Mouse (Mus musculus): ENCODE measurements around the gene Kat2b. TPM values are rescaled to one million over a fixed set of nuclear protein-coding genes. Genes with fewer than 3 reads are reported as not detected.

Gene Kat2b
- total RNA-seq, 1 experiment: 25.1 TPM

DNA sequence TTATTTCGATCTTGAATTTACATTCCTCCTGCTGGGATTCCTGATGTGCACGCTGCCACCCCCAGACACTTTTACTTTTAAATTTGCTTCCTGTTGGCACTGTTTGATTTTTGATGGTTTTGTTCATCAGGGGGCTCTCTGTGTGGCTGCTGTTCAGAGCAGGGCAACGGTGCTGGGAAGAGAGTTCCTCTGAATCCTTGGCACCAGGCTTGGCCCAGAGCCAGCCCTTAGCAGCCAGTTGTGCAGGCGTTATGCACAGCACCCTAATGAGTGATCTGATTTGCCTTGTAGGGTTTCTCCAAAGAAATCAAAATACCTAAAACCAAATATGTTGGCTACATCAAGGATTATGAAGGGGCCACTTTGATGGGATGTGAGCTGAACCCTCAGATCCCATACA lies 93.1 kb downstream of the Kat2b start:
- Histone ChIP-seq H3K36me3 (ENCODE audit: control insufficient read depth, insufficient read depth, low read length, poor library complexity, severe bottlenecking) (peaks cover 27% of the 10 kb centered on the region), H3K9me3 (ENCODE audit: control insufficient read depth, insufficient read depth, low read depth, low read length) (no peaks in the 10 kb centered on the region), H3K27ac (ENCODE audit: insufficient read depth, low read depth, low read length, poor library complexity, severe bottlenecking) (no peak overlapping the region), H3K9ac (ENCODE audit: insufficient read depth, low read depth, low read length, poor library complexity, severe bottlenecking) (no peak overlapping the region), H3K4me1 (ENCODE audit: control insufficient read depth in 2 of 2, insufficient read depth in 2 of 2, low read length in 2 of 2, poor library complexity in 1 of 2) (peaks cover 0 to 5% of the 10 kb centered on the region in 2 experiments; a peak in 1 of 4 replicates), H3K4me3 (ENCODE audit: insufficient read depth in 1 of 2, low read depth in 1 of 2, low read length in 2 of 2, poor library complexity in 1 of 2, severe bottlenecking in 1 of 2) (no peak overlapping the region)
- DNase-seq (ENCODE audit: low read depth, low spot score): no peak
- in situ Hi-C loops (cut with MboI; ENCODE audit: low sequenced_read_pairs in 2 of 2, unreplicated experiment in 2 of 2): no loop called here
- TF ChIP-seq ZC3H11A (IDR thresholded peaks at IDR 0.05; ENCODE audit: borderline replicate concordance, low read depth, low read length): no peak
- no peak for TF ChIP-seq HCFC1 (IDR thresholded peaks at IDR 0.05; ENCODE audit: borderline replicate concordance, insufficient read depth, low read length)
- TF ChIP-seq CHD2 (IDR thresholded peaks at IDR 0.05; ENCODE audit: low read depth, low read length): no peak
- no peak for TF ChIP-seq MAFK (IDR thresholded peaks at IDR 0.05; ENCODE audit: insufficient read depth, low read depth, low read length)
- TF ChIP-seq ZNF384 (IDR thresholded peaks at IDR 0.05; ENCODE audit: low read depth, low read length): no peak

- DNase-seq (ENCODE audit: low read depth, low spot score): no peak
- no peak for TF ChIP-seq CHD2 (IDR thresholded peaks at IDR 0.05; ENCODE audit: low read depth, low read length)
- peaks cover 0 to 5% of the 10 kb centered on the region in 2 experiments; a peak in 1 of 4 replicates for H3K4me1 ChIP-seq (ENCODE audit: control insufficient read depth in 2 of 2, insufficient read depth in 2 of 2, low read length in 2 of 2, poor library complexity in 1 of 2)
- no peak overlapping the region for H3K27ac ChIP-seq (ENCODE audit: insufficient read depth, low read depth, low read length, poor library complexity, severe bottlenecking)
- H3K9me3 ChIP-seq (ENCODE audit: control insufficient read depth, insufficient read depth, low read depth, low read length): no peaks in the 10 kb centered on the region
- H3K36me3 ChIP-seq (ENCODE audit: control insufficient read depth, insufficient read depth, low read length, poor library complexity, severe bottlenecking): peaks cover 25% of the 10 kb centered on the region
- no peak overlapping the region for H3K4me3 ChIP-seq (ENCODE audit: insufficient read depth in 1 of 2, low read depth in 1 of 2, low read length in 2 of 2, poor library complexity in 1 of 2, severe bottlenecking in 1 of 2)
- in situ Hi-C loops (cut with MboI; ENCODE audit: low sequenced_read_pairs in 2 of 2, unreplicated experiment in 2 of 2): no loop called here
- H3K9ac ChIP-seq (ENCODE audit: insufficient read depth, low read depth, low read length, poor library complexity, severe bottlenecking): no peak overlapping the region
Observed at GRCm38 (mm10) chr17:53661056-53661840, 94.6 kb downstream of the Kat2b start.

GRCm38 (mm10) chr17:53664267-53664666 lies 97.6 kb downstream of the Kat2b start:
- no peaks in the 10 kb centered on the region for H3K9me3 ChIP-seq (ENCODE audit: control insufficient read depth, insufficient read depth, low read depth, low read length)
- peaks cover 20% of the 10 kb centered on the region for H3K36me3 ChIP-seq (ENCODE audit: control insufficient read depth, insufficient read depth, low read length, poor library complexity, severe bottlenecking)
- H3K4me3 ChIP-seq (ENCODE audit: insufficient read depth in 1 of 2, low read depth in 1 of 2, low read length in 2 of 2, poor library complexity in 1 of 2, severe bottlenecking in 1 of 2): no peak overlapping the region
- in situ Hi-C loops (cut with MboI; ENCODE audit: low sequenced_read_pairs in 2 of 2, unreplicated experiment in 2 of 2): no loop called here
- no peak overlapping the region for H3K9ac ChIP-seq (ENCODE audit: insufficient read depth, low read depth, low read length, poor library complexity, severe bottlenecking)
- no peaks in the 10 kb centered on the region; a peak in 1 of 4 replicates for H3K4me1 ChIP-seq (ENCODE audit: control insufficient read depth in 2 of 2, insufficient read depth in 2 of 2, low read length in 2 of 2, poor library complexity in 1 of 2)
- no peak for DNase-seq (ENCODE audit: low read depth, low spot score)
- TF ChIP-seq ZNF384 (IDR thresholded peaks at IDR 0.05; ENCODE audit: low read depth, low read length) (no peak), MAFK (IDR thresholded peaks at IDR 0.05; ENCODE audit: insufficient read depth, low read depth, low read length) (no peak), HCFC1 (IDR thresholded peaks at IDR 0.05; ENCODE audit: borderline replicate concordance, insufficient read depth, low read length) (no peak), ZC3H11A (IDR thresholded peaks at IDR 0.05; ENCODE audit: borderline replicate concordance, low read depth, low read length) (no peak)
- no peak overlapping the region for H3K27ac ChIP-seq (ENCODE audit: insufficient read depth, low read depth, low read length, poor library complexity, severe bottlenecking)

GRCm38 (mm10) chr17:53664703-53665382 lies 98.2 kb downstream of the Kat2b start:
- TF ChIP-seq ZC3H11A (IDR thresholded peaks at IDR 0.05; ENCODE audit: borderline replicate concordance, low read depth, low read length) (no peak), CHD2 (IDR thresholded peaks at IDR 0.05; ENCODE audit: low read depth, low read length) (no peak), ZNF384 (IDR thresholded peaks at IDR 0.05; ENCODE audit: low read depth, low read length) (no peak), MAFK (IDR thresholded peaks at IDR 0.05; ENCODE audit: insufficient read depth, low read depth, low read length) (no peak), HCFC1 (IDR thresholded peaks at IDR 0.05; ENCODE audit: borderline replicate concordance, insufficient read depth, low read length) (no peak)
- Histone ChIP-seq H3K4me3 (ENCODE audit: insufficient read depth in 1 of 2, low read depth in 1 of 2, low read length in 2 of 2, poor library complexity in 1 of 2, severe bottlenecking in 1 of 2) (no peak overlapping the region), H3K9me3 (ENCODE audit: control insufficient read depth, insufficient read depth, low read depth, low read length) (no peaks in the 10 kb centered on the region), H3K9ac (ENCODE audit: insufficient read depth, low read depth, low read length, poor library complexity, severe bottlenecking) (no peak overlapping the region), H3K27ac (ENCODE audit: insufficient read depth, low read depth, low read length, poor library complexity, severe bottlenecking) (no peak overlapping the region), H3K36me3 (ENCODE audit: control insufficient read depth, insufficient read depth, low read length, poor library complexity, severe bottlenecking) (peaks cover 21% of the 10 kb centered on the region), H3K4me1 (ENCODE audit: control insufficient read depth in 2 of 2, insufficient read depth in 2 of 2, low read length in 2 of 2, poor library complexity in 1 of 2) (no peaks in the 10 kb centered on the region)
- DNase-seq (ENCODE audit: low read depth, low spot score): no peak
- in situ Hi-C loops (cut with MboI; ENCODE audit: low sequenced_read_pairs in 2 of 2, unreplicated experiment in 2 of 2): no loop called here
